In the genomic region with DNA sequence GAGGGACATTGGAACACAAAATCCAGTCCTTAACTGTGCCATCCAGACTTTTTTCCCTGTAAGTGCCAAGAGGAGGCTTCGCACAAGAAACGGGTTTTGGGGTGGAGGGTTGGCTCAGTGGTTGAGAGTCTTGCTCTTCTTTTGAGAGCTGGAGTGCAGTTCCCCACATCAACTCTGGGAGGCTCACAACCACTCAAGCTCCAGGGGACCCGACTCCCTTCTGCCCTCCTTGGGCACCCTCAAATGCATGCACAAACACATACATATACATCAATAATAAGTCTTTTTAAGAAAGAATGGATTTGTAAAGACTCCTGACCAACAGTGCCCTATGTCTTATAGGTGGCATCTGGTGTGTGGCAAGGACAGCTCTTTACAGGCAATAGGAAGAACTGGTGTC, we compare ENCODE assay signal across 13 mouse cellular contexts. TPM values are rescaled to one million over a fixed set of nuclear protein-coding genes. Genes with fewer than 3 reads are reported as not detected.
DNase-seq lines count a peak whose midpoint lies in the region; ATAC-seq and TF ChIP-seq lines count a peak whose summit lies in the region.
"Had no signal": no experiment of that assay in that cellular context is flagged by ENCODE, and none has a peak within 500 bp of the region (broad histone marks: within the 10 kb centered on the region; RNA-seq: fewer than 3 reads in every experiment).

No protein-coding gene starts in this region.

- peak; percentile 32 for TF ChIP-seq CTCF in intestine, postnatal 0 days (IDR thresholded peaks at IDR 0.05; ENCODE audit: low read depth)

- H3K4me2 ChIP-seq in intestine, postnatal 0 days (replicated peaks; ENCODE audit: low read depth): no peak overlapping the region
- H3K4me2 ChIP-seq in intestine, embryonic 16.5 days (ENCODE audit: low read depth, low read length): no peak overlapping the region
- H3K4me2 ChIP-seq: embryonic facial prominence, embryonic 15.5 days; forebrain, embryonic 13.5 days; midbrain, embryonic 12.5 days had no signal

- H3K4me3 ChIP-seq in intestine, postnatal 0 days (ENCODE audit: low read depth, low read length): no peak overlapping the region
- no peak overlapping the region for H3K4me3 ChIP-seq in intestine, embryonic 16.5 days (ENCODE audit: low read length)
- H3K4me3 ChIP-seq: embryonic facial prominence, embryonic 15.5 days; forebrain, embryonic 13.5 days; hindbrain, embryonic 10.5 days; midbrain, embryonic 12.5 days had no signal

- ATAC-seq in intestine, postnatal 0 days: no peak
- no peak for ATAC-seq in intestine, embryonic 16.5 days
- ATAC-seq in granulocyte monocyte progenitor cell, adult 5-6 weeks (replicated peaks; ENCODE audit: poor library complexity, severe bottlenecking): no peak
- ATAC-seq: forebrain, embryonic 13.5 days had no signal

- intact Hi-C loops in gastrocnemius, postnatal 14 days (cut with DNase I; ENCODE audit: low total_unique reads): no loop called here

- H3K27me3 ChIP-seq in intestine, postnatal 0 days (replicated peaks; ENCODE audit: control insufficient read depth, insufficient read depth, low read length): no peaks in the 10 kb centered on the region
- no peaks in the 10 kb centered on the region for H3K27me3 ChIP-seq in intestine, embryonic 16.5 days (replicated peaks; ENCODE audit: control insufficient read depth, insufficient read depth, low read length)
- H3K27me3 ChIP-seq: embryonic facial prominence, embryonic 15.5 days; forebrain, embryonic 13.5 days had no signal

- no peak overlapping the region for H3K27ac ChIP-seq in intestine, postnatal 0 days (ENCODE audit: low read depth, low read length)
- no peak overlapping the region for H3K27ac ChIP-seq in intestine, embryonic 16.5 days (ENCODE audit: low read length)
- H3K27ac ChIP-seq: embryonic facial prominence, embryonic 15.5 days; forebrain, embryonic 13.5 days; hindbrain, embryonic 10.5 days; midbrain, embryonic 12.5 days had no signal

- H3K9me3 ChIP-seq in intestine, postnatal 0 days (ENCODE audit: control insufficient read depth): no peaks in the 10 kb centered on the region
- no peaks in the 10 kb centered on the region for H3K9me3 ChIP-seq in intestine, embryonic 16.5 days (ENCODE audit: control insufficient read depth, low read length)
- H3K9me3 ChIP-seq: embryonic facial prominence, embryonic 15.5 days; forebrain, embryonic 13.5 days; hindbrain, embryonic 10.5 days; midbrain, embryonic 12.5 days had no signal

- DNase-seq in thymus, postnatal 0 days (ENCODE audit: low spot score): peak; percentile 24
- no peak for DNase-seq in thymus, adult 18-20 months
- peak; percentile 20 for DNase-seq in brain, adult 2 months (ENCODE audit: low read depth, low spot score)
- no peak for DNase-seq in gastrocnemius, postnatal 14 days
- DNase-seq: cerebellum, adult 11-12 months; kidney, adult 11 months had no signal

- H3K4me1 ChIP-seq in intestine, postnatal 0 days (replicated peaks; ENCODE audit: control insufficient read depth, insufficient read depth, low read length): no peaks in the 10 kb centered on the region
- no peaks in the 10 kb centered on the region for H3K4me1 ChIP-seq in intestine, embryonic 16.5 days (ENCODE audit: control insufficient read depth, insufficient read depth, low read length)
- H3K4me1 ChIP-seq: embryonic facial prominence, embryonic 15.5 days; forebrain, embryonic 13.5 days; hindbrain, embryonic 10.5 days; midbrain, embryonic 12.5 days had no signal

- 70% methylated on average over 3 of the region's 3 CpGs for WGBS in intestine, postnatal 0 days
- 72% methylated on average over 3 of the region's 3 CpGs for WGBS in intestine, embryonic 16.5 days

- H3K9ac ChIP-seq in intestine, postnatal 0 days (ENCODE audit: low read depth, low read length): no peak overlapping the region
- no peak overlapping the region for H3K9ac ChIP-seq in intestine, embryonic 16.5 days (ENCODE audit: low read depth, low read length)
- H3K9ac ChIP-seq: embryonic facial prominence, embryonic 15.5 days; forebrain, embryonic 13.5 days; midbrain, embryonic 12.5 days had no signal

- H3K36me3 ChIP-seq in intestine, postnatal 0 days (ENCODE audit: control insufficient read depth, insufficient read depth): no peaks in the 10 kb centered on the region
- no peaks in the 10 kb centered on the region for H3K36me3 ChIP-seq in intestine, embryonic 16.5 days (ENCODE audit: control insufficient read depth, insufficient read depth, low read length)
- H3K36me3 ChIP-seq: embryonic facial prominence, embryonic 15.5 days; hindbrain, embryonic 10.5 days; midbrain, embryonic 12.5 days had no signal

RNA-seq across cellular contexts. Expression of a gene that starts 35.6 kb away (rescaled TPM):
- polyA plus RNA-seq in intestine, postnatal 0 days (2015; fragmentation: Nextera tagmentation; extraction: Ambion mirVana): 132 and 134 TPM in 2 replicates
- 264 and 282 TPM in 2 replicates for polyA plus RNA-seq in intestine, embryonic 16.5 days (2015; fragmentation: Nextera tagmentation; extraction: Ambion mirVana)
- 414 and 431 TPM in 2 replicates for polyA plus RNA-seq in thymus, postnatal 0 days (2015; fragmentation: Nextera tagmentation; extraction: Ambion mirVana)
- 10 to 100 TPM; 37.5 to 38.4 TPM for total RNA-seq in gastrocnemius, postnatal 14 days (2021)
- total RNA-seq in granulocyte monocyte progenitor cell, adult 5-6 weeks (2014; fragmentation: Nextera tagmentation): 256 and 259 TPM in 2 replicates
- total RNA-seq in granulocyte monocyte progenitor cell, adult 5-6 weeks (2017): 564 and 655 TPM in 2 replicates

Comparison
In these comparisons a context has a peak if more than half of its experiments do, and no peak if none do; other contexts are left out.
1. DNase-seq: peak in thymus, postnatal 0 days (single experiment) and brain, adult 2 months (single experiment); none in thymus, adult 18-20 months (0 of 2) and gastrocnemius, postnatal 14 days (single experiment).